Mouse (Mus musculus) megakaryocyte, adult 5-6 weeks (primary cell): ENCODE measurements around the gene AL607142.1. TPM values are rescaled to one million over a fixed set of nuclear protein-coding genes. Genes with fewer than 3 reads are reported as not detected.
A peak's percentile ranks its signal among the peaks of the same experiment; 100 is the strongest.

Experiments
- ATAC-seq: 2 replicates; pipeline ENCODE4 v1.8.0; 2016; ENCODE audit warnings: mild to moderate bottlenecking, inconsistent platforms; ENCODE audit not compliant: poor library complexity, severe bottlenecking
- total RNA-seq, 2 experiments: library from RNA; stranded (forward) in 1 of 2; stranded (reverse) in 1 of 2; fragments of 153-499, 151-499 nt in 1 of 2; fragments of 221-1000, 200-1000 nt in 1 of 2; gene quantifications; 2 replicates each; pipeline versions ENCODE4 v1.2.3 to v1.2.4; 2015 to 2017

Gene AL607142.1
- total RNA-seq, 2 experiments from 2014 or later, result not detected

DNA sequence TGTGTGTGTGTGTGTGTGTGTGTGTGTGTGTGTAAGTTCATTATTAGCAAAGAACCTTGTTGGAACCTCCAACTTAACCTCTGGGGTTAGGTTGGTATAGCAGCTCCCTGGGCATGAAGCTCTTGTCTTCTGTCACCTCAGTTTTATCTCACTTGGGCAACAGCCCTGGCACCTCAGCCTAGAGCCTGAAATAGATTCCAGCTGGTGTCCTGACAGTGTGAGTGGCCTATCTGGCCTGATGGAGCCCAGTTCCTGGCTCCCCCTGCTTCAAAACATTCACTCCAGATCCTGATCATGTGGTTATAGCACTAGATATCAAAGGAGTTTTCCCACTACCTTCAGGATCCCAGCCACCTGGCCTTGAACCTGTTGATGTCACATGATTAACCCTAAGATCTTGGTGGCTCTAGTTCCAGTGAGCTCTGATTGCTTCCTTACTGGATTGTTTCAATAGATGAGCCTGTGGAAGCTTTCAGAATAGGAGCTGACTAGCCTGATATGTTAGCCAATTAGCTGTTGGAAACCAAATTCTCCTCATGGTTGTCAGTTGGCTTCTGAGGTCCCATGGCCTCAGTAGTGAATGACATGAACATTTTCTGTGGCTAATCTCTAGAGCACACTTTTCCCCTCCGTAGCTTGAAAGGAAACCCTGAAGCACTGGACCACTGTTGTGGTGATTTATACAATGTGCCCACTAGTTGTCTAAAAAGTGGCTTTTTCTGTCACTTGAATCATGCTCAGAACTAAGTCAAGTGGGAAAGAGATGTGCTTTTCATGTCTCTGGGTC lies 27.4 kb downstream of the AL607142.1 start:
- ATAC-seq, result no peak

DNA sequence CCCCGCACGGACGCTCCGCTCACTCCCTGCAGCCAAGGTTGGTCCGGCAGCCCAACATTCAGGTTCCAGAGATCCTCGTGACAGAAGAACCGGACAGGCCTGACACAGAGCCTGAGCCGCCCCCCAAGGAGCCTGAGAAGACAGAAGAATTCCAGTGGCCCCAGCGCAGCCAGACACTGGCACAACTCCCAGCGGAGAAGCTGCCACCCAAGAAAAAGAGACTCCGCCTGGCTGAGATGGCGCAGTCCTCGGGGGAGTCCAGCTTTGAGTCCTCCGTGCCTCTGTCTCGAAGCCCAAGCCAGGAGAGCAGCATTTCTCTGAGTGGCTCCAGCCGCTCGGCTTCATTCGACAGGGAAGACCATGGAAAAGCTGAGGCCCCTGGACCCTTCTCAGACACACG lies 32.1 kb downstream of the AL607142.1 start:
- no peak for ATAC-seq

DNA sequence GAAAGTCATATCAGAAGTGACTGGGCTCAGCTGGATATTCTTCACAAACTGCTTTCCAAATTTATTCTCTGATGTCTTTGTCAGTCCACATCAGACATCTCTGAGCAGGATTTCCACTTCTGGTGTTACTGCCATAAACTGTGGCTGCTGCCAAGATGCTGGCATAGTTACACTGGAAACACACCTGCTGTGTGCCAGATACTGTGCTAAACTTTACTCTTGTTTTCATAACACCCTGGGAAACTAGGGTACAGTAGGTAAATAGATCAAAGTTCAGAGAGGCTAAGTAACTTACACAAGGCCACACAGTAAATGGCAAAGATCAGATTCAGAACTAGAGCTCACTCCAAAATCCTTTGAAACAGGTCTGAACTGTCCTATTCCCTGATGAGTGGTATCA lies 36.4 kb downstream of the AL607142.1 start:
- ATAC-seq, result no peak

DNA sequence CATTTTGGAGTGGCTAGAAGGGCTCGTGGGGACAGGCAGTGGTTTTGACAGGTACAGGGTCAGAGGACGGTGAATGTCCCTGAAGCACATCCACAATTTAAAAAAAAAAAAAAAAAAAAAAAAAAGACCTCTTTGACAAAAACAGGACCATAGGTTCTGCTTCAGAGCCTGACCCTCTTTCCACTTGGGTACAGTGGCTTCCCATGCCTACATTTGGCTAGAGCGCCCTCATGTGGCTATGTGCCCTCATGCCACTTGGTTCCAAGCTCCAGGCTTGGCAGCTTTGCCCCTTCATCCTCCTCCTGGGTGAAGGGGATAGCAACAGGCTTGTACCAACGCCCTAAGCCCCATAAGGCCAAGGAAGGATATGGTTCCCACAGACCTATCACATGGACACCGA lies 39.8 kb downstream of the AL607142.1 start:
- peak; percentile 62; the same call in 1 of the 2 replicates for ATAC-seq

DNA sequence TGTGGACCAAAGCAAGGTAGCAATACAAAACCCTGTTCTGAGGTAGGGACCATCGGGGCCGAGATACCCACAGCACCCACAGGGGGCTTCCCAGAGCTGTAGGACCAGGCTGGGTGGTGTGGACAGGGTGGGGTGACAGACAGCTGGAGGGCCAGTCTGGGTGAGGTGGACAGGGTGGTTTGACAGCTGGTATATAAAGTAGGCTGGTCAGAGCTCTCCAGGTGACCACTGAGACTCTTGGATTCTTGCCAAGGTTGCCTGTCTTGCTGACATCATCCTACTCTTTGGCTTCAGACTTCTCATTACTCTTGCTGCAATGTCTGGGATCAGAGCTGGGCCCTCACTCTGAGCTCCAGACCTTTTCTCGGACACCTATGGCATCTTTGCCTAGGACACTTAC lies 41.6 kb downstream of the AL607142.1 start:
- no peak for ATAC-seq

DNA sequence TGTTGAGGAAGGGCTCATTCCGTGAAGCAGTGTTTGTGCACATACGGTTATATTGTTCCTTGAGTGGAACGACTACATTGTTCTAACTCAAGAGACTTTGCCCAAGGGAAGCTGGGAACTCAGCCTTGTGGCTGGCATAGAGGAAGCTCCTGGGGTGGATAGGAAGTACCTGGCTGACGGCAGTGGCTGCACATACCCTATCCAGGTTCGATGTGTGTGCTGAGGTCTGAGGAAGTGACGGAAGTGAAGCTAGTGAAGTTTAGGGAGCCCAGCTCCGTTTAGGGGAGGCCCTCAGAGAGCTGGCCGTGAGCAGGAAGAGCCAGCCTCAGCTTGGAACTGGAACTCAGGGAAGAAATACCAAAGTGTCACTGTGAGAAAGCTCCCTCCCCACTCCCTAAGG lies 43.0 kb downstream of the AL607142.1 start:
- ATAC-seq, result no peak

DNA sequence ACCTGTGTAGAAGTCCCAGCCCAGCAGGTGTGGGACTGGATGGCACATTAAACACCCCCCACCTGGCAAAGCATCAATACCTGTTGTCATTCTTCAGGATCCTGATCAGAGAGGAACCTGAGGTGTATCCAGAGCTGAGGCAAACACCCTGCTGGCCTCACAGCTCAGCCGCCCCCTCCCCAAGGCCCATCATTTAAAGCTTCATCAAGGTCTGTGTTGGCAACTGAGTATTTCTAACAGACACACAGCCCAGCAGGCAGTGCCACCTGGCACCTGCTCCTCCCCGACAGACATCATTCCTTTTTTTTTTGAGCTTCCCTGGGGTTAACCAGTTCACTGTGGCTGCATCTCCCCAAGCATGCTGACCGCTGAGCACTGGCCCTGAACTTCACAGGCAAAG lies 50.7 kb downstream of the AL607142.1 start:
- no peak for ATAC-seq

DNA sequence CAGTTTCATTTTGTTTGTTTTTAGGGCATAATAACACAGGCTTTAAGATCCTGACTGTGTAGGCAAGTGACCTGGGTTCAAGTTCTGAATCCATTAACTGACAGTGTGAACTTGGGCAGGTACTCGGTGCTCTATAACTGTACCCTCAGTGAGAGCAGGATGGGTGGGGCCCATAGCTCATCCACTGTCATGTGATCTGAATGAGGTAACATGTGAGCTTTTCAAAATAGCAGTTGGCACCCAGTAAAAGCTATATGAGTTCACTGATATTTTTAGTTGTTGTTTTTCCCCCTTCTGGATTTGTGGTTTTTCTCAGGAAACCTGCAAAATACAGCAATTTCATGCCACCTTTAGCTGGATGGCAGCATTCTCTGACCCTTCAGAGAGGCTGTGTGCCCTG lies 51.5 kb downstream of the AL607142.1 start:
- ATAC-seq, result no peak

DNA sequence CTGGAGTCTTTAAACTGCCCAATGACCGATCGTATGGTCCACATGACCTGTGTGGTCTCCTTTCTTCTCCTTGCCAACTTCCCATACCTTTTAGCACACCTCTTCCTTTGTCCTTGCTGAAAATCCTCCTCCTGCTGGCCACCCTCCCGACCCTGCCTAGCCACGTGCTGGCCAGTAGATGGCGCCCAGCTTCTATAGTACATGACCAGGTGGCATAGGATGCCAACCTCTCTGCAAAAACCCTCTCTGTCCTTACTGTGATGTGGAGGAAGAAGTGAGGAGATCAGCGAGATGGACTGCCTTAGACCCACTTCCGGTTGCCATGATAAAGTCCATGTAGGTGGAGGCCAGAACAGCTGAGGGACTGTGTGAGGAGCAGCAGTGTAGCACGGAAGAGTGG lies 55.5 kb downstream of the AL607142.1 start:
- ATAC-seq, result peak; percentile 64

DNA sequence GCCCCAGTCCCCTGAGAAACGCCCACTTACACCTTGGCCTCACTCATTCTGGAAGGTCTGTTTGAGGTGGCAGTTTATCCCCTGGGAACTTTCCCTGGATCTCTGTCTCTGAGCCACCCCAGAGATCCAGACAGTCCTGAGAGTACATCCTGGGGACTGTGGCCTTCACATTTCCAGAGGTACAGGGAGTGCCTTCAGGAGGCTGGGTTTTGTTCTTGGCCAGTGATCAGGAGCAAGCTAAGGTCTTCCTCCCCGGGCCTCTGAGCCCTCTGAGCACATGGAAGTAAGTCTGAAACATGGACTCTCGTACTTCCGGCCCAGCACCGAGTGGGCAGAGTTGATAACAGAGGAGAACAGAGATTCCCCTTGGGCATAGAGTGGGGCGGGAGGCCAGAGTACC lies 59.9 kb downstream of the AL607142.1 start:
- no peak for ATAC-seq

DNA sequence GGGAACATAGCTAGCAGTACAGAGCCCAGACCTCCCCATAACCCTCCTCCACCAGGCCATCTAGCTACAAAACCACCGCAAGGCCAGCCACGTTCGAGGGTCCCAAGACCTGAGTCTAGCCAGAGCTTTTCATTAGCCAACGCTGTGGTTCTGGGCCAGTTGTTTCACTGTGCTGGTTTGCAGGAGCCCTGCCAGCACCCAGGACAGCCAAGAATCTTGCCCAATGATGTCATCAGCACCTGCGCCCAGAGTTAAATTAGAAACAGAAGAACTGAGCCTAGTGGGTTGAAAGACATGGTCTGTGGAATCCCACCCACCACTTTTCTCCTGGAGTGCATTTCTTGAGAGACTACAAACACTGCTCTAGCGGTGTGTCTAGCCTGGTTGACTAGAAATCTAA lies 61.3 kb downstream of the AL607142.1 start:
- ATAC-seq, result no peak

DNA sequence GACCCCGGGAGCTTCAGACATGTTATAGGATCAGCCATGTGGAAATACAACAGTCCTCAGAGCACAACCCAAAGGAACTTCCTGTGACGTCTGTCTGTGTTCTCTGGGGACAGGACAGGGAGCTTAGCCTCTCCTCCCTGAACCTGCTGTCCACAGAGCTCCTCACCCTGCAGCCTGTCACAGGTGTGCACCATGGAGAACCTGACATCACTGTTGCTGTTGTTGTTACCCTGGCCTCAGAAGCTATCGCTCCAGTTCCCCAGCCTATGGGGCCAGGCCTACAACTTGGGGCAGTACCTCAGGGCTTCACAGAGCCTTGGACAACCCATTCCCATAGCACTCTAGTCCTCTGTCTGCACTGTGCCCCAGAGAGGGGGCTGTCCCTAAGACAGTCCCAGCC lies 62.5 kb downstream of the AL607142.1 start:
- no peak for ATAC-seq

DNA sequence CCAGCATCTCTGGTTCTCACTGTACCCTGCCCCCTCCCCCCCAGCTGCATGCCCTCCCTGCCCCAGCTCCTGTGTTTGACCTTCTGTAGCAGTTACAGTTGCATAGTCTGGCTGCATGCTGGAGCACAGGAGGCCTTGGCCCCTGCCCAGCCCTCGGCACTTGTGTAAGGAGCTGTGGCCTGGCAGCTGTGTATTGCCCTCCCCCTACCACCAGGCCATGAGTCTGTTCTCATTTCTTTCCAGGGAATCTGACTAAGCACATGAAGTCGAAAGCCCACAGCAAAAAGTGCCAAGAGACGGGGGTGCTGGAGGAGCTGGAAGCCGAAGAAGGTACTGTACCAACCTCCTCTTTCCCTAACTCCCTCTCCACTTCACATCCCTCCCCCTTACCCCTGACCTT lies 63.2 kb downstream of the AL607142.1 start:
- ATAC-seq, result no peak

DNA sequence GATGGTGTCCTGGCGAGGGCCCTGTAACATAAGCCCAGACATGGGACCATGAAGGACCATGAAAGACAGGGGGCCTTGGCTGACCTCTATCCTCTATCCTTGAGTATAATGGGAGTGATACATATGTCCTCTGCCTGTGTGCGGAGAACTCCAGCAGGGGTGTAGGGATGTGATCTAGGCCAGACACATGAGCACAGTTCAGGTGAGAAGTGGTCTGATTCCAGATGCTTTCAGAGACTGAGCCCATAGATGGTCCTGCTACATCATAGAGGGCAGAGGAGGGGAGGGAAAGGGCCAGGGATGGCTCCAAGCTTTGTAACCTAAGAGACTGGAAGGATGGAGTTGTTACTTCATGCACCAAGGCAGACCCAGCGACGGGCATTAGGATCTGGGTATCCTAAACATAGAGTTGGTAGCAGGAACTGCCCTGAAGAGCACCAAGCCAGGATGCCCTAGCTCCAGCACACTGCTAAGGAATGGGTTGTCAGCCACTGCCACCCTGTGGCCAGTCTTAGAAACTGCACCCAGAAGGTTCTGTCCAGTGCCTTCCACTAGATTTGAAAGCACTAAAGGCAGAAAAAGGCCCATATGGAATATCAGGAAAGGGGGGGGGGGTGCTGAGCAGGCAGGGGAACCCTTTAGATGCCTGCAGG lies 64.6 kb downstream of the AL607142.1 start:
- ATAC-seq, result peak; percentile 80

DNA sequence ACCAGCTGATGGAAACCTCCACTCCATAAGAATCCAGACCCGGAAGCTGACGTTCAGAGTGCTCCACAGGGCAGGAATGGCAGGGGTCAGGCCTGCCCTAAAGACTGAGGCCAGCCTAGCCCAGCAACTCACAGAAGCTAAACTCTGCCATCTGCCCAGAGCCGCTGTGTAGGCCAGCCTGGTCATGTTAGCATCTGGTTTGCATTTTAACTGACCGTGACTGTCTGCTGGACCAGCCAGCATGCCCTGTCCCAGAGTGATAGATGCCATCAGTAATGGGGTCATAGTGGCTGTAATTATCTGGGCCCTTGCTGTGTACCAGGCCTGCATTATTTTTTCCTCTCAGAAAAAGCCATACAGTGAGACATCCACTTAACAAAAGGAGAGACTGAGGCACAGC lies 66.1 kb downstream of the AL607142.1 start:
- no peak for ATAC-seq

DNA sequence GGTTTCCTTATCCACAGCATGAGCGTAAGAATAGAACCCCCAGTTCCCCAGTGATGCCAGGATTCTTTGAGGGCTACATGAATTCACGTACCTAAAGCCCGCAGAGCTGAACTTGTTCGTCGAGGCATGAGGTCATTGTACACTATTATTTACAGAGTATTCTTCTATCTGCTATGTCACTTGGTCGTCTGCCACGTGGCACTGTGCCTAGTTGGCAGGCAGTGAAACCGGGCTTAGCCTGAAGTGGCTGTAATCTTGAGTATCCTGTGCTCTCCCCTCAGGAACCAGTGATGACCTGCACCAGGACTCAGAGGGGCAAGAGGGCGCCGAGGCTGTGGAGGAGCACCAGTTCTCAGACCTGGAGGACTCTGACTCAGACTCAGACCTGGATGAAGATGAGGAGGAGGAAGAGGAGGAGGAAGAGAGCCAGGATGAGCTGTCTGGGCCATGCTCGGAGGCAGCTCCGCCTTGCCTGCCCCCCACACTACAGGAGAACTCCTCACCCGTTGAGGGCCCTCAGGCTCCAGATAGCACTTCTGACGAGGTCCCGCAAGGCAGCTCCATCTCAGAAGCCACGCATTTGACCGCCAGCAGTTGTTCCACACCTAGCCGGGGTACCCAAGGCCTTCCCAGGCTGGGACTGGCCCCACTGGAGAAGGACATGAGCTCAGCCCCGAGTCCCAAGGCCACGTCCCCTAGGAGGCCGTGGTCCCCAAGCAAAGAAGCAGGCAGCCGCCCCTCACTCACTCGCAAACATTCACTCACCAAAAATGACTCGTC lies 66.8 kb downstream of the AL607142.1 start:
- ATAC-seq, result no peak

DNA sequence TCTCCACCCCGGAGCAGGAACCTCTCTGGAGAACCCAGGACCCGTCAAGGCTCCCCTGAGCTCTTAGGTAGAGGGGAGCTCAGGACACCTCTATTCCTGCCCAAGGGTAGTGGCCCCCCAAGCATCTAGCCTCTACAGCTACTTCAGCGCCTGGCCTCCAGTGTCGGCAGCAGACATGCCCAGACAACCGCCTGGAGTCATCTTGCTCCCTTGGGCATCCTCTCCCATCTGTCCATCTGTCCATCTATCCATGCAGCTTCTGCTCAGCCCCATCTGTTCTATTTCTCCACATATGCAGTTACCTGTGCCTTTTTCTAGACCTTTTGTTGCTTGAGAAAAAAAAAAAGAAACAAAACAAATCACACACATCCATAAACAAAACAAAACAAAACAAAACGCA lies 69.4 kb downstream of the AL607142.1 start:
- ATAC-seq, result no peak

DNA sequence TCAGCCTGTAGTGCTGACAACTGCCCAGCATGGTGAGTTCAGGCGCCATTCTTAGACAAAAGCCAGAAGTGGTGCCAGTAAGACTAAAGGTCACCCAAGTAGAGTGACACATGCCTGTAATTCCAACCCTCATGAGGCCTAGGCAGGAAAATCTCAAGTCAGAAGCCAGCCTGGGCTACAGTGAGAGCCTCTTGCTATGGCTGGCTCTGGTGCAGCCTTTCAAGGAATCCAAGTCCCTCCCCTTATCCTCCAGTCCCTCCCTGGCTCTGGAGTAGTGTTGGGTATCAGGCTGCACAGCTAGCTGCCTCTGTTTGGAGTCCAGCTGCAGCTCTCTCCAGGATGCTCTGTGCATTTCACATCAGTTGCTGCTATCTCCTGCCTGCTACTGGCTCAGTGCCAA lies 77.0 kb downstream of the AL607142.1 start:
- ATAC-seq, result no peak

DNA sequence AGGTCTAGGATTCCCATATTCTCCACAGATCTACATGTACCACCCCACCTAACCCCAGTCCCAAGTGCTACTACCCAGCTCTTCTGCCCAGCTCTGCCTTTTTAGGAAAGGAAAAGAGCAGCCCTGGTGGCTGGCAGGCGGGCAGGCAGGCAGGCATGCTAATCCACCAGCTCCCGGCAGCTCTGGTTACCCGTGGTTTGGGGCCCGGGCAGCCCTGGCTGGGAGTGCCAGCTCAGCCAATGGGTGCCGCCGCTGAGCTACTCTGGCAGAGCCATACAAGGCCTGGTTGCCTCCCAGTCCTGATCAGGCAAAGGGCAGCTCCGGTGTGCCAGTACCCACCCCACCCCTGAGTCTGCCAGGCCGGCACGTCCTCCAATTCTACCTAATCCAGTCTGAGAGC lies 78.1 kb downstream of the AL607142.1 start:
- ATAC-seq, result no peak
